Mouse (Mus musculus) frontal cortex, postnatal 25 days (tissue): ENCODE results near the gene Ddx28.

Source experiments
- DNase-seq, 2 experiments: peaks; one replicate each; pipeline ENCODE4 v3.0.0; 2022; ENCODE audit warnings: low spot score in 2 of 2

Ddx28 gene

DNA sequence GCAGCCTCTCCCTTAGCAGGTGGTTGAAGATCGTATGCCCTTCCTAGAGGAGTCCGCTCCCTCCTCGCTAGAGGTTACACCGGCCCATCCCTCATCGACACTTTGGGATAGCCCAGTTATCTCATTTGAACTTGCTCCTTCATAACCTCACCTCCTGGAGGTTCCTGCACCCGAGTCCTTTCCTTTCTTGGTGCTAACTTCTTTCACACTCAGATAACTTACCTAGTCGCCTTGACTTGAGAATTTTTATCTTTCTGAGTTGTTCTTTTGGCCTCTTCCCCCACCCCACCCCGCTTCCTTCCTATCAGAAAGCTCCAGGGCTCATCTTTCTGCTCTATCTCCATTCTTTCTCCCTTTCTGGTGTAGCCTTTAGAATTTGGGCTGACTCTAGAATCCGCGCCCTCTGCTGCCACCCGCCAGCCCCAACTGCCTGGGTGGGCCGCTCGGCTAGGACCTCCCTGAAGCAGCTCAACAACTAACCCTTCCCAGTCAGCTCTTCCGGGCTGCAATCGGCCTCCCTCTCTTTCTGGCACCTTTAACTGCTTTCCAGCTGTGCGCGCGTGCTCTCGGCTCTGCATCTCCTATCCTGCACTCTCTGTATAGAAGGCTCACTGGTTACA, 44.9 kb downstream of the Ddx28 start:
- no peak for DNase-seq

DNA sequence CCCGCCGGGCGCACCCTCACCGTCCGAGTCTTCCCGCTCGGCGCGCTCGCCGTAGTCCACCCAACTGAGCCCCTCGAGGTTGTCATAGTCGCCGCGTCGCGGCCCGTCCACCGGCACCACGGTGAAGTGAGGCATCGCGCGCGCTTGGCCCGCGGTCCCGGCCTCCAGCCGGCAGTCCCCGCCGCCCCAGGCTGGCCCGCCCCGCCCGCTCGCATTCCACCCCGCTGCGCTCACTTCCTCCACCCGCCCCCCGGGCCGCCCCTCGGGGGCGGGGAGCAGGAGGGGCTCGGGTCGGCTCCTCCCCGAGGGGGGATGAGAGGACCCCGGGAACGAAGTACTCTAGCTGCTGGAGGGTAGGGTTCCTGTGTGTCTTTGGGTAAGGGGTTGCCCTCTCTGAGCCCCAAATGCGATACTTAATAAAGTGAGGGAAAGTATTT, 45.8 kb downstream of the Ddx28 start, which contains the start of gene Slc12a4:
Gene Slc12a4 (minus strand): TSS at position 193 of the 437 bp plus-strand sequence.
- no peak for DNase-seq

DNA sequence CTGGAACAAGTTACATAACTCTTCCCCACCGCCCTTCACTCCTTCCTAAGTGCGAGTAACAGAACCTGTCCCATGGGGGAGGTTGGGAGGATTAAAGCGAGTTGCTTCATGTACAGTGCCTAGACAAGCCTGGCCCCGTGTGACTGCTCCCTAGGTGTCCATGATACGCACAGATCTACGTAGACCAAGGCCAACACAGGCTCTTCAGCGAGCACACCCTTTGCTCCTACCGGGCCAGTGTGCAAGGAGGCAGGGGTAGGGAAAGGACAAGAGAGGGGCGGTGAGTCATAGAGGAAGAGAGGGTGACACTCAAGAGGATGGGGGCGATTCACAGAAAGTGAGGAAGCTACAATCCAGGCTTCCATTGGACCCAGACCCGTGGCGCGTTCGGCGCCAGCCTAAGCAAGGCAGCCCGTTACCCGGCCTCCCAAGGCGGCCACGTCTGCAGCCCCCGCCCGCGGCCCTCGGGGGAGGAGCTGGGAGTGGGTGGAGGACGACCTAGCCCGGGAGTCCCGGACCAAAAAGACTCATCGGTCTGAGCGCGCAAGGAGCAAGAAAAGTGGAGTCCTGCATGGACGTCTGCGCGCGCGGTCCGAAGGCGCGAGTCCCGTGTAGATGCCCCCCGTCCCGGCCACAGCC, 46.3 kb downstream of the Ddx28 start:
- DNase-seq: no peak

DNA sequence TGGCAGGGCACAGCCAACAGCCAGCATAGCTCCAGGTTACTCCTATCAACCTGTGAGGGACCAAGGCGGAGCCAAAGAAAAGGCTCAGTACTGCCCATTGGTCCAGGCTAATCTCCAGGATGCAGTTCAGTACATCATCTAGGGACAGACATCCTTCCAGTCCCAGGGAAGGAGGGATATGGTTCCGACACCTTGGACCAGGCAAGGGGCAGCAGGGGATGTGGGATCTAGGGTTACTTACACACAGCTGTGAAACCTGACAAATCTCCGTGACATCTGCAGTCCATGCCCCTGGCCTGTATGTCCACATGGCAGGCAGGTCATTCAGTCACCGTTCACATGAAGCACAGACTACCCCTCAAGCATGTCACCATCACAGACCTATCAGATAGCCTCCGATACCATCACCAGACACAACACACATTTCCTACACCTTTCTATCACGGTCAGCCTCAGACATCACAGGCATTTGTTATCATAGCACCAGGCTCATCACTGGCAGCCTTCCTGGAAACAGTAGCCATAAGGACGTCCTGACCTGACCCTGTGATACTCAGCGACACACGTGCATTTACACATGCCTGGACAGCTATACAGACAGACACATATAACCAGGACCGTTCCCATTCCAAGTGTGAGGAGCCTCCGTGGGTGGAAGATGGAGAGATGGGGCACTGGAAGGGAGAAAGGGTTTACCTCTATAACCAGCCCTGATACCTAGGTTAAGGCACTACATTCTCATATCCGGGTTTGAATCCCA, 47.0 kb downstream of the Ddx28 start:
- DNase-seq: no peak

DNA sequence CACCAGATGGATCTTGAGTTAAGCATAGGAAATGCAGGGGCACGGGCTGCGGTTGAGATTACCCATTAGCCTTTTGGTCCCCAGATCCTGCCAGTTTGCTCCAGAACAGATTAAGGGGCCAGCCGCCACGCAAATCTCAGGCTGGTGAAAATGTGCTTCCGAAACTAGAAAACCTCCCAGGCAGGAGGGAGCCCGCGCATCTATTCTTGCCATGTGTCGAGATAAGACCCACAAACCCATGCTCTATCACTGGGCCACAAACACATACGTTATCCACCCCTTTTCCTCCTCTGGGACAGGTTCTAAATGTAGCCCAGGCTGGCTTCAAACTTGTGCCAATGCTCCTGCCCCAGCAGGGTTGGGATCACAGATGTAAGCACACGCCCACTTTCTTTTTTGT, 50.1 kb downstream of the Ddx28 start:
- no peak for DNase-seq

DNA sequence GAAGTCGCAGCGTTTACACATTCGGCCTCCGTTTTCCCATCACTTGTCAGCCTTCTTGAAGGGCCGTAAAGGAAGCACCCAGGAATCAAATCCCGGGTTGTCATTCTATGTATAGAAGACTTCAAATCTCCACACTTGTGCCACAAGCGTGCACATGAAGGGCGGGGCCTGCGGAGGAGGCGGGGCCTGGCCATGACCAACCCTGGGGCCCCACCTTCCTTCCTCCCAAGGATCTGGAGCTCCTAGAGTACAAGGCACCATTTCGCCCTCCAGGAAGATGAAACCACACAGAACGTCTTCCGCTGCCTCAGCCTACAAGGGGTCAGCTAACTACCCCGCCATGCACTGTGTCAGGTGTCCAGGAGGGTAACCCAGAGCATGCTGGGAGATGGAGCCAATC, 50.6 kb downstream of the Ddx28 start:
- no peak for DNase-seq
